Mouse (Mus musculus): ENCODE measurements at regions not wholly inside any gene's neighbourhood (a gene's known extent, or its start where the extent isn't known, plus 50 kb on each side); places are given as distances from the start of the nearest gene placed in this dataset.

GRCm38 (mm10) chr6:35403341-35403910, 77.5 kb upstream of the Fam180a start:
- TF ChIP-seq CTCF (conservative IDR thresholded peaks at IDR 0.05; ENCODE audit: low read length) = no peak
- TF ChIP-seq POU5F1 (IDR thresholded peaks at IDR 0.05; ENCODE audit: borderline replicate concordance, low read length) = no peak
- TF ChIP-seq NANOG (IDR thresholded peaks at IDR 0.05; ENCODE audit: borderline replicate concordance, low read length) = no peak
